Mouse (Mus musculus): ENCODE results near the gene Rbpms2. TPM values are rescaled to one million over a fixed set of nuclear protein-coding genes. Genes with fewer than 3 reads are reported as not detected.

Rbpms2 gene
- polyA plus RNA-seq, 1 experiment from 2014 or later: 2.5 TPM

DNA sequence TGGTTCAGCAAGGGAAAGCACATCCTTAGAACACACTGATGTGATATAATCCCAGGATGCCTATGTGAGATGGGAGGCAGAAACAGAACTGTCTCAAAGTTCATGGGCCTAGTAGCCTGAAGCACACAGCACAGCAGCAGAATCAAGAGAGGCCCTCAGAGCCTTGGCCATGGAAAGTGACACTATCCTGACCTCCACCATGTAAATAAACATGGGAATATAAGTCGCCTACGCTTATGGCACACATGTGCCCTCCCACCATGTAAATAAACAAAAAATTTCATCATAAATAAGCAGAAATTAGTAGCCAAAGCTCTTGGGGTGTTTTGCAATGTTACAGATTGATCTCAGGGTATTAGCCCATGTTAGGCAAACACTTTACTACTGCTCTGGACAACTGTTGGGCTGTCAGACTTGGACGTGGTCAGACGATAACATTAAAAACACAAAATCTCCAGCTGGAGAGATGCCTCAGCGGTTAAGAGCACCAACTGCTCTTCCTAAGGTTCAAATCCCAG, 17.4 kb upstream of the Rbpms2 start:
- no peaks in the 10 kb centered on the region for H3K36me3 ChIP-seq (ENCODE audit: control insufficient read depth, insufficient read depth, low read length)
- no peaks in the 10 kb centered on the region for H3K9me3 ChIP-seq (ENCODE audit: control insufficient read depth, low read length)
- no peak overlapping the region for H3K9ac ChIP-seq (replicated peaks; ENCODE audit: low read depth, low read length)
- no peak overlapping the region for H3K4me2 ChIP-seq (ENCODE audit: low read depth, low read length)
- H3K27ac ChIP-seq (ENCODE audit: low read depth, low read length): no peak overlapping the region
- WGBS: 89% methylated on average over 5 of the region's 5 CpGs
- ATAC-seq (ENCODE audit: low read depth): no peak
- H3K27me3 ChIP-seq (ENCODE audit: control insufficient read depth, insufficient read depth, low read length): no peaks in the 10 kb centered on the region
- H3K4me1 ChIP-seq (ENCODE audit: control insufficient read depth, insufficient read depth, low read length): no peaks in the 10 kb centered on the region
- H3K4me3 ChIP-seq (ENCODE audit: low read depth, low read length): no peak overlapping the region

GRCm38 (mm10) chr9:65613098-65613497, 16.4 kb upstream of the Rbpms2 start:
- no peaks in the 10 kb centered on the region for H3K27me3 ChIP-seq (ENCODE audit: control insufficient read depth, insufficient read depth, low read length)
- 68% methylated on average over 2 of the region's 2 CpGs for WGBS

DNA sequence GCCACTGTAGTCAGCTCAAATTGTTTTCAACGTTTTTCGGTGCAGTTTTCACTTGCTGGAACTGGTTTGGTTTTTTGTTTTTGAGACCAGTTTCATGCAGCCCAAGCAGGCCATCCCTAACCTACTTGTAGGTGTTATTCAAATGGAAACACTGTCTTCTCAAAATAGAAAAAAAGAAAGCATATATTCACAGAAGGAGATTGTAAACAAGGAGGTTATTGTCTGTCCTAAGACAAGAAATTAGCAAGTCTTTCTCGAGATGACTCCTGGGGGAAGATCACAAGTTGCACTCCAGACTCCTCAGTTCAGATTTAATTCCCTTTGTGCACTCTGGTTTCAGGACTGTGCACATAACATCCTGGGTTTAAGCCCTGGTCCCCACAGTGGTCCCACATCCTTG, 10.1 kb upstream of the Rbpms2 start:
- 69% methylated on average over 3 of the region's 3 CpGs for WGBS

More at GRCm38 (mm10) chr9:65613098-65613497, 16.4 kb upstream of the Rbpms2 start:
- Histone ChIP-seq H3K27ac (ENCODE audit: low read depth, low read length) (no peak overlapping the region), H3K36me3 (ENCODE audit: control insufficient read depth, insufficient read depth, low read length) (no peaks in the 10 kb centered on the region), H3K9ac (replicated peaks; ENCODE audit: low read depth, low read length) (no peak overlapping the region), H3K4me2 (ENCODE audit: low read depth, low read length) (no peak overlapping the region), H3K4me1 (ENCODE audit: control insufficient read depth, insufficient read depth, low read length) (no peaks in the 10 kb centered on the region), H3K4me3 (ENCODE audit: low read depth, low read length) (no peak overlapping the region), H3K9me3 (ENCODE audit: control insufficient read depth, low read length) (no peaks in the 10 kb centered on the region)
- ATAC-seq (ENCODE audit: low read depth): no peak

GRCm38 (mm10) chr9:65621196-65621595, 8.3 kb upstream of the Rbpms2 start:
- 92% methylated on average over 4 of the region's 4 CpGs for WGBS
- no peak overlapping the region for H3K4me2 ChIP-seq (ENCODE audit: low read depth, low read length)
- H3K9ac ChIP-seq (replicated peaks; ENCODE audit: low read depth, low read length): no peak overlapping the region
- no peaks in the 10 kb centered on the region for H3K27me3 ChIP-seq (ENCODE audit: control insufficient read depth, insufficient read depth, low read length)
- H3K9me3 ChIP-seq (ENCODE audit: control insufficient read depth, low read length): no peaks in the 10 kb centered on the region
- ATAC-seq (ENCODE audit: low read depth): no peak
- H3K4me3 ChIP-seq (ENCODE audit: low read depth, low read length): no peak overlapping the region
- H3K36me3 ChIP-seq (ENCODE audit: control insufficient read depth, insufficient read depth, low read length): no peaks in the 10 kb centered on the region
- no peak overlapping the region for H3K27ac ChIP-seq (ENCODE audit: low read depth, low read length)
- H3K4me1 ChIP-seq (ENCODE audit: control insufficient read depth, insufficient read depth, low read length): no peaks in the 10 kb centered on the region

More for the DNA sequence above, 10.1 kb upstream of the Rbpms2 start:
- no peaks in the 10 kb centered on the region for H3K27me3 ChIP-seq (ENCODE audit: control insufficient read depth, insufficient read depth, low read length)
- H3K4me2 ChIP-seq (ENCODE audit: low read depth, low read length): no peak overlapping the region
- no peaks in the 10 kb centered on the region for H3K36me3 ChIP-seq (ENCODE audit: control insufficient read depth, insufficient read depth, low read length)
- H3K9me3 ChIP-seq (ENCODE audit: control insufficient read depth, low read length): no peaks in the 10 kb centered on the region
- H3K4me1 ChIP-seq (ENCODE audit: control insufficient read depth, insufficient read depth, low read length): no peaks in the 10 kb centered on the region
- no peak for ATAC-seq (ENCODE audit: low read depth)
- no peak overlapping the region for H3K4me3 ChIP-seq (ENCODE audit: low read depth, low read length)
- no peak overlapping the region for H3K9ac ChIP-seq (replicated peaks; ENCODE audit: low read depth, low read length)
- H3K27ac ChIP-seq (ENCODE audit: low read depth, low read length): no peak overlapping the region

- Histone ChIP-seq H3K4me1 (ENCODE audit: control insufficient read depth, insufficient read depth, low read length) (no peaks in the 10 kb centered on the region), H3K9ac (replicated peaks; ENCODE audit: low read depth, low read length) (no peak overlapping the region), H3K4me3 (ENCODE audit: low read depth, low read length) (no peak overlapping the region), H3K9me3 (ENCODE audit: control insufficient read depth, low read length) (no peaks in the 10 kb centered on the region), H3K27me3 (ENCODE audit: control insufficient read depth, insufficient read depth, low read length) (no peaks in the 10 kb centered on the region), H3K4me2 (ENCODE audit: low read depth, low read length) (no peak overlapping the region), H3K36me3 (ENCODE audit: control insufficient read depth, insufficient read depth, low read length) (no peaks in the 10 kb centered on the region), H3K27ac (ENCODE audit: low read depth, low read length) (no peak overlapping the region)
- ATAC-seq (ENCODE audit: low read depth): no peak
- WGBS: 81% methylated on average over 2 of the region's 2 CpGs
Measured at GRCm38 (mm10) chr9:65621666-65622065, 7.8 kb upstream of the Rbpms2 start.

DNA sequence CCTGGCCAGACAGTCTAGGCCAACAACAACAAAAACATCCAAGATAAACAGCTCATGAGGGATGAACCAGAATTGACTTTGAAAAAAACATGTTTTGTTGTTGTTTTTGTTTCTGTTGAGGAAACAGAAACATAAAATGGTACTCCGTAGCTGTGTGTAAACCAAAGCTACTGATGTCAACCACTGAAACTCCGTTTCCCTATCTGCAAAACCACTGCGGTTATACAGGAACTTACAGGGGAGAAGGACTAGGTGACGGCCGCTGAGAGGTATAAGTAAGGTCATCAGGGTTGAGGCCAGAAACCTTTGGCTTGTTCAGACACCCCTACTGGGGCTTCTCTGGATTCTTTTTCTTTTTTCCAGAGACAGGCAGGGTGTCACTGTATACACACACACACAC, 6.6 kb upstream of the Rbpms2 start:
- Histone ChIP-seq H3K9ac (replicated peaks; ENCODE audit: low read depth, low read length) (no peak overlapping the region), H3K27me3 (ENCODE audit: control insufficient read depth, insufficient read depth, low read length) (no peaks in the 10 kb centered on the region), H3K27ac (ENCODE audit: low read depth, low read length) (no peak overlapping the region), H3K4me3 (ENCODE audit: low read depth, low read length) (no peak overlapping the region), H3K4me1 (ENCODE audit: control insufficient read depth, insufficient read depth, low read length) (no peaks in the 10 kb centered on the region), H3K36me3 (ENCODE audit: control insufficient read depth, insufficient read depth, low read length) (no peaks in the 10 kb centered on the region), H3K4me2 (ENCODE audit: low read depth, low read length) (no peak overlapping the region), H3K9me3 (ENCODE audit: control insufficient read depth, low read length) (no peaks in the 10 kb centered on the region)
- no peak for ATAC-seq (ENCODE audit: low read depth)
- WGBS: 94% methylated on average over 5 of the region's 5 CpGs

DNA sequence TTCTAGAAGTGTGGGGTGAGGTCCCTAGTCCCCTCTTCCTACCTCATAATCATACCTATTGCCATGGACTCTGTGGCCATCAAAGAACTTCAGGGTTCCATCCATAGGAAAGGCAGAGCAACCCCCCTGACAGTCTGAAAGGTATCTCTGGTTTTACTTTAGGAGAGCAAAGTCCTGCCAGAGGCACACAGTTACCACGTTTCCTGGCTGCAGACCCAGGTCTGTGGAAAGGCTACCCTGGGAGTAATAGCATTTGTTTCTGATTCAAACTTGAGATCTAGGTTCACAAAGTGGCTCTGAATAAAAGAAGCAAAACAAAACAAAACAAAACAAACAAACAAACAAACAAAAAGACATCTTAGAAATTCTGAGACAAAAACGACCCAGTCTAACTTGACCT, 5.2 kb upstream of the Rbpms2 start:
- no peaks in the 10 kb centered on the region for H3K9me3 ChIP-seq (ENCODE audit: control insufficient read depth, low read length)
- no peak overlapping the region for H3K4me2 ChIP-seq (ENCODE audit: low read depth, low read length)
- H3K4me3 ChIP-seq (ENCODE audit: low read depth, low read length): no peak overlapping the region
- WGBS: 78% methylated on average over 2 of the region's 2 CpGs
- H3K27me3 ChIP-seq (ENCODE audit: control insufficient read depth, insufficient read depth, low read length): peaks cover 7% of the 10 kb centered on the region
- no peak for ATAC-seq (ENCODE audit: low read depth)
- no peak overlapping the region for H3K9ac ChIP-seq (replicated peaks; ENCODE audit: low read depth, low read length)
- H3K27ac ChIP-seq (ENCODE audit: low read depth, low read length): no peak overlapping the region
- H3K36me3 ChIP-seq (ENCODE audit: control insufficient read depth, insufficient read depth, low read length): no peaks in the 10 kb centered on the region
- H3K4me1 ChIP-seq (ENCODE audit: control insufficient read depth, insufficient read depth, low read length): peaks cover 2% of the 10 kb centered on the region; the same call in 1 of the 2 replicates

GRCm38 (mm10) chr9:65629767-65630630, 551 bp downstream of the Rbpms2 start:
- peak; percentile 89 for ATAC-seq (ENCODE audit: low read depth)
- under 1% methylated on average over 46 of the region's 83 CpGs for WGBS
- H3K27me3 ChIP-seq (ENCODE audit: control insufficient read depth, insufficient read depth, low read length): peaks cover 24% of the 10 kb centered on the region

GRCm38 (mm10) chr9:65630631-65631353, 1.3 kb downstream of the Rbpms2 start:
- peak overlapping the region; percentile 97 for H3K4me2 ChIP-seq (ENCODE audit: low read depth, low read length)
- H3K4me1 ChIP-seq (ENCODE audit: control insufficient read depth, insufficient read depth, low read length): peaks cover 13% of the 10 kb centered on the region
- H3K27ac ChIP-seq (ENCODE audit: low read depth, low read length): no peak overlapping the region; the same call in 1 of the 2 replicates
- H3K9me3 ChIP-seq (ENCODE audit: control insufficient read depth, low read length): no peaks in the 10 kb centered on the region
- peak; percentile 82 for ATAC-seq (ENCODE audit: low read depth)
- H3K9ac ChIP-seq (replicated peaks; ENCODE audit: low read depth, low read length): peak overlapping the region; percentile 58
- H3K4me3 ChIP-seq (ENCODE audit: low read depth, low read length): peak overlapping the region; percentile 60
- peaks cover 24% of the 10 kb centered on the region for H3K27me3 ChIP-seq (ENCODE audit: control insufficient read depth, insufficient read depth, low read length)
- WGBS: under 1% methylated on average over 72 of the region's 78 CpGs
- no peaks in the 10 kb centered on the region for H3K36me3 ChIP-seq (ENCODE audit: control insufficient read depth, insufficient read depth, low read length)

More at GRCm38 (mm10) chr9:65629767-65630630, 551 bp downstream of the Rbpms2 start:
- H3K9ac ChIP-seq (replicated peaks; ENCODE audit: low read depth, low read length): peak overlapping the region; percentile 58
- no peaks in the 10 kb centered on the region for H3K36me3 ChIP-seq (ENCODE audit: control insufficient read depth, insufficient read depth, low read length)
- no peaks in the 10 kb centered on the region for H3K9me3 ChIP-seq (ENCODE audit: control insufficient read depth, low read length)
- peak overlapping the region; percentile 97 for H3K4me2 ChIP-seq (ENCODE audit: low read depth, low read length)
- H3K4me1 ChIP-seq (ENCODE audit: control insufficient read depth, insufficient read depth, low read length): peaks cover 13% of the 10 kb centered on the region
- H3K4me3 ChIP-seq (ENCODE audit: low read depth, low read length): peak overlapping the region; percentile 60
- no peak overlapping the region for H3K27ac ChIP-seq (ENCODE audit: low read depth, low read length)

Measured in neural tube, embryonic 14.5 days (tissue).